Mouse (Mus musculus): ENCODE data around the gene Gng2. TPM values are rescaled to one million over a fixed set of nuclear protein-coding genes. Genes with fewer than 3 reads are reported as not detected.
"Not testable (repeated sequence)": the region's sequence is repeated elsewhere in the genome, so short reads cannot be mapped to it uniquely, and the experiment has no call there.

Gng2 gene
- polyA plus RNA-seq, 1 experiment from 2014 or later: 423 TPM

GRCm38 (mm10) chr14:19917534-19917933 is 59.9 kb downstream of the Gng2 start:
- DNase-seq: no peak
- no peak overlapping the region for H3K4me3 ChIP-seq (replicated peaks; ENCODE audit: low read depth, low read length)
- no peak overlapping the region for H3K9ac ChIP-seq (replicated peaks; ENCODE audit: low read length)
- WGBS: 91% methylated on average over 7 of the region's 7 CpGs
- H3K36me3 ChIP-seq (ENCODE audit: control insufficient read depth, insufficient read depth, low read length): peaks cover 9% of the 10 kb centered on the region; the same call in 1 of the 2 replicates
- H3K27me3 ChIP-seq (ENCODE audit: control insufficient read depth, insufficient read depth, low read length): no peaks in the 10 kb centered on the region
- no peak overlapping the region for H3K27ac ChIP-seq (replicated peaks; ENCODE audit: low read depth, low read length)
- H3K4me2 ChIP-seq (ENCODE audit: low read length): no peak overlapping the region
- no peak for ATAC-seq (ENCODE audit: low FRiP score, low TSS enrichment)
- H3K9me3 ChIP-seq (ENCODE audit: control insufficient read depth, low read length): no peaks in the 10 kb centered on the region
- peaks cover 9% of the 10 kb centered on the region for H3K4me1 ChIP-seq (ENCODE audit: control insufficient read depth, insufficient read depth, low read length)

- no peaks in the 10 kb centered on the region for H3K27me3 ChIP-seq (ENCODE audit: control insufficient read depth, insufficient read depth, low read length)
- H3K9ac ChIP-seq (replicated peaks; ENCODE audit: low read length): no peak overlapping the region
- H3K27ac ChIP-seq (replicated peaks; ENCODE audit: low read depth, low read length): no peak overlapping the region
- no peak for DNase-seq
- no peak overlapping the region for H3K4me3 ChIP-seq (replicated peaks; ENCODE audit: low read depth, low read length)
- no peaks in the 10 kb centered on the region for H3K9me3 ChIP-seq (ENCODE audit: control insufficient read depth, low read length)
- H3K4me1 ChIP-seq (ENCODE audit: control insufficient read depth, insufficient read depth, low read length): peaks cover 6% of the 10 kb centered on the region
- peaks cover 9% of the 10 kb centered on the region; the same call in 1 of the 2 replicates for H3K36me3 ChIP-seq (ENCODE audit: control insufficient read depth, insufficient read depth, low read length)
- H3K4me2 ChIP-seq (ENCODE audit: low read length): no peak overlapping the region
- no peak for ATAC-seq (ENCODE audit: low FRiP score, low TSS enrichment)
- 96% methylated on average over 2 of the region's 2 CpGs for WGBS
These were observed 61.1 kb downstream of the Gng2 start for GRCm38 (mm10) chr14:19916315-19916714.

- Histone ChIP-seq H3K36me3 (ENCODE audit: control insufficient read depth, insufficient read depth, low read length) (peaks cover 5% of the 10 kb centered on the region; the same call in 1 of the 2 replicates), H3K27ac (replicated peaks; ENCODE audit: low read depth, low read length) (no peak overlapping the region), H3K27me3 (ENCODE audit: control insufficient read depth, insufficient read depth, low read length) (no peaks in the 10 kb centered on the region), H3K4me3 (replicated peaks; ENCODE audit: low read depth, low read length) (no peak overlapping the region), H3K4me2 (ENCODE audit: low read length) (no peak overlapping the region), H3K4me1 (ENCODE audit: control insufficient read depth, insufficient read depth, low read length) (no peaks in the 10 kb centered on the region), H3K9me3 (ENCODE audit: control insufficient read depth, low read length) (no peaks in the 10 kb centered on the region), H3K9ac (replicated peaks; ENCODE audit: low read length) (no peak overlapping the region)
- DNase-seq: no peak
- 97% methylated on average over 3 of the region's 3 CpGs for WGBS
- no peak for ATAC-seq (ENCODE audit: low FRiP score, low TSS enrichment)
These were observed 64.5 kb downstream of the Gng2 start for GRCm38 (mm10) chr14:19912891-19913290.

GRCm38 (mm10) chr14:19905615-19906014 is 71.8 kb downstream of the Gng2 start:
- peaks cover 23% of the 10 kb centered on the region for H3K4me1 ChIP-seq (ENCODE audit: control insufficient read depth, insufficient read depth, low read length)
- peak; percentile 48 for ATAC-seq (ENCODE audit: low FRiP score, low TSS enrichment)

GRCm38 (mm10) chr14:19904821-19905220 is 72.6 kb downstream of the Gng2 start:
- no peak for DNase-seq
- no peaks in the 10 kb centered on the region for H3K36me3 ChIP-seq (ENCODE audit: control insufficient read depth, insufficient read depth, low read length)
- H3K9me3 ChIP-seq (ENCODE audit: control insufficient read depth, low read length): no peaks in the 10 kb centered on the region
- H3K4me3 ChIP-seq (replicated peaks; ENCODE audit: low read depth, low read length): no peak overlapping the region
- H3K27ac ChIP-seq (replicated peaks; ENCODE audit: low read depth, low read length): peak overlapping the region; percentile 56
- no peak overlapping the region for H3K9ac ChIP-seq (replicated peaks; ENCODE audit: low read length)
- no peak overlapping the region for H3K4me2 ChIP-seq (ENCODE audit: low read length)
- 31% methylated on average over 3 of the region's 3 CpGs for WGBS
- no peak for ATAC-seq (ENCODE audit: low FRiP score, low TSS enrichment)
- H3K4me1 ChIP-seq (ENCODE audit: control insufficient read depth, insufficient read depth, low read length): peaks cover 23% of the 10 kb centered on the region
- H3K27me3 ChIP-seq (ENCODE audit: control insufficient read depth, insufficient read depth, low read length): no peaks in the 10 kb centered on the region

More at GRCm38 (mm10) chr14:19905615-19906014, 71.8 kb downstream of the Gng2 start:
- Histone ChIP-seq H3K4me2 (ENCODE audit: low read length) (no peak overlapping the region), H3K4me3 (replicated peaks; ENCODE audit: low read depth, low read length) (no peak overlapping the region), H3K36me3 (ENCODE audit: control insufficient read depth, insufficient read depth, low read length) (no peaks in the 10 kb centered on the region), H3K27ac (replicated peaks; ENCODE audit: low read depth, low read length) (peak overlapping the region; percentile 56), H3K27me3 (ENCODE audit: control insufficient read depth, insufficient read depth, low read length) (no peaks in the 10 kb centered on the region), H3K9ac (replicated peaks; ENCODE audit: low read length) (no peak overlapping the region), H3K9me3 (ENCODE audit: control insufficient read depth, low read length) (no peaks in the 10 kb centered on the region)
- WGBS: 62% methylated on average over 5 of the region's 5 CpGs
- DNase-seq: peak; percentile 79

GRCm38 (mm10) chr14:19904031-19904430 is 73.4 kb downstream of the Gng2 start:
- no peak for DNase-seq
- Histone ChIP-seq H3K9me3 (ENCODE audit: control insufficient read depth, low read length) (no peaks in the 10 kb centered on the region), H3K9ac (replicated peaks; ENCODE audit: low read length) (no peak overlapping the region), H3K27ac (replicated peaks; ENCODE audit: low read depth, low read length) (no peak overlapping the region; the same call in 1 of the 2 replicates), H3K4me3 (replicated peaks; ENCODE audit: low read depth, low read length) (no peak overlapping the region), H3K36me3 (ENCODE audit: control insufficient read depth, insufficient read depth, low read length) (peaks cover 3% of the 10 kb centered on the region; the same call in 1 of the 2 replicates), H3K4me2 (ENCODE audit: low read length) (no peak overlapping the region), H3K27me3 (ENCODE audit: control insufficient read depth, insufficient read depth, low read length) (no peaks in the 10 kb centered on the region), H3K4me1 (ENCODE audit: control insufficient read depth, insufficient read depth, low read length) (peaks cover 23% of the 10 kb centered on the region)
- no peak for ATAC-seq (ENCODE audit: low FRiP score, low TSS enrichment)
- WGBS: 31% methylated on average over 5 of the region's 5 CpGs

GRCm38 (mm10) chr14:19900492-19900891 is 76.9 kb downstream of the Gng2 start:
- Histone ChIP-seq H3K4me2 (ENCODE audit: low read length) (no peak overlapping the region), H3K27me3 (ENCODE audit: control insufficient read depth, insufficient read depth, low read length) (no peaks in the 10 kb centered on the region), H3K36me3 (ENCODE audit: control insufficient read depth, insufficient read depth, low read length) (peaks cover 3% of the 10 kb centered on the region; the same call in 1 of the 2 replicates), H3K9me3 (ENCODE audit: control insufficient read depth, low read length) (no peaks in the 10 kb centered on the region), H3K4me1 (ENCODE audit: control insufficient read depth, insufficient read depth, low read length) (peaks cover 17% of the 10 kb centered on the region), H3K9ac (replicated peaks; ENCODE audit: low read length) (no peak overlapping the region), H3K4me3 (replicated peaks; ENCODE audit: low read depth, low read length) (no peak overlapping the region), H3K27ac (replicated peaks; ENCODE audit: low read depth, low read length) (no peak overlapping the region)
- DNase-seq (no peak), ATAC-seq (ENCODE audit: low FRiP score, low TSS enrichment) (no peak)
- WGBS: 52% methylated on average over 4 of the region's 4 CpGs

GRCm38 (mm10) chr14:19887569-19887968 is 89.9 kb downstream of the Gng2 start:
- H3K4me3 ChIP-seq (replicated peaks; ENCODE audit: low read depth, low read length): no peak overlapping the region
- no peaks in the 10 kb centered on the region for H3K9me3 ChIP-seq (ENCODE audit: control insufficient read depth, low read length)
- no peaks in the 10 kb centered on the region for H3K4me1 ChIP-seq (ENCODE audit: control insufficient read depth, insufficient read depth, low read length)
- no peak overlapping the region for H3K9ac ChIP-seq (replicated peaks; ENCODE audit: low read length)
- H3K4me2 ChIP-seq (ENCODE audit: low read length): no peak overlapping the region
- peaks cover 41% of the 10 kb centered on the region for H3K36me3 ChIP-seq (ENCODE audit: control insufficient read depth, insufficient read depth, low read length)
- WGBS: 92% methylated on average over 5 of the region's 5 CpGs
- no peak for DNase-seq
- H3K27me3 ChIP-seq (ENCODE audit: control insufficient read depth, insufficient read depth, low read length): no peaks in the 10 kb centered on the region
- ATAC-seq (ENCODE audit: low FRiP score, low TSS enrichment): no peak
- H3K27ac ChIP-seq (replicated peaks; ENCODE audit: low read depth, low read length): no peak overlapping the region

- H3K27ac ChIP-seq (replicated peaks; ENCODE audit: low read depth, low read length); DNase-seq; H3K9ac ChIP-seq (replicated peaks; ENCODE audit: low read length); H3K9me3 ChIP-seq (ENCODE audit: control insufficient read depth, low read length); H3K27me3 ChIP-seq (ENCODE audit: control insufficient read depth, insufficient read depth, low read length); H3K4me1 ChIP-seq (ENCODE audit: control insufficient read depth, insufficient read depth, low read length); H3K4me2 ChIP-seq (ENCODE audit: low read length); ATAC-seq (ENCODE audit: low FRiP score, low TSS enrichment); H3K4me3 ChIP-seq (replicated peaks; ENCODE audit: low read depth, low read length): not testable (repeated sequence)
- H3K36me3 ChIP-seq (ENCODE audit: control insufficient read depth, insufficient read depth, low read length): peaks cover 27% of the 10 kb centered on the region
- 84% methylated on average over 1 of the region's 1 CpGs for WGBS
These were observed 93.0 kb downstream of the Gng2 start for GRCm38 (mm10) chr14:19884431-19884830.

Measured in midbrain, embryonic 14.5 days (tissue).